In genomic region chr11:97441036-97441657, GRCm38 (mm10) we compare ENCODE assay signal across 8 mouse cellular contexts. TPM values are rescaled to one million over a fixed set of nuclear protein-coding genes. Genes with fewer than 3 reads are reported as not detected.
DNase-seq lines count a peak whose midpoint lies in the region; ATAC-seq and TF ChIP-seq lines count a peak whose summit lies in the region.
"Had no signal": no experiment of that assay in that cellular context is flagged by ENCODE, and none has a peak within 500 bp of the region (broad histone marks: within the 10 kb centered on the region; RNA-seq: fewer than 3 reads in every experiment).

No protein-coding gene starts in this region.

- H3K36me3 ChIP-seq in forebrain, embryonic 15.5 days = no peaks in the 10 kb centered on the region
- H3K36me3 ChIP-seq in macrophage (ENCODE audit: inconsistent target) = peaks cover 16% of the 10 kb centered on the region; the same call in 1 of the 2 replicates

- H3K4me3 ChIP-seq in forebrain, embryonic 15.5 days = peak overlapping the region; percentile 30; the same call in 1 of the 2 replicates
- H3K4me3 ChIP-seq in layer of hippocampus, adult 2 months = peak overlapping the region; percentile 47; the same call in 1 of the 2 replicates
- peak overlapping the region; percentile 25 for H3K4me3 ChIP-seq in macrophage (ENCODE audit: inconsistent target)

- H3K27ac ChIP-seq in forebrain, embryonic 15.5 days (replicated peaks) = no peak overlapping the region
- peak overlapping the region; percentile 43 for H3K27ac ChIP-seq in layer of hippocampus, adult 2 months
- H3K27ac ChIP-seq in macrophage = no peak overlapping the region

- WGBS in forebrain, embryonic 15.5 days = 33% methylated on average over 15 of the region's 15 CpGs
- 34% methylated on average over 15 of the region's 15 CpGs for WGBS in macrophage (ENCODE audit: missing documents)

- DNase-seq in retina, postnatal 1 day = peak; percentile 82
- DNase-seq in retina, embryonic 14.5 days (ENCODE audit: low spot score) = no peak
- DNase-seq in adrenal gland, postnatal 14 days = peak; percentile 90
- peak in 1 of 2 experiments; percentile 44 for DNase-seq in layer of hippocampus, adult 2 months (ENCODE audit: low spot score in 2 of 2)
- no peak for DNase-seq in thymus, postnatal 36 days

- no peaks in the 10 kb centered on the region for H3K9me3 ChIP-seq in forebrain, embryonic 15.5 days

- no peak overlapping the region for H3K9ac ChIP-seq in forebrain, embryonic 15.5 days (replicated peaks)

- peaks cover 45% of the 10 kb centered on the region for H3K79me2 ChIP-seq in macrophage (ENCODE audit: inconsistent target)

- peaks cover 29% of the 10 kb centered on the region for H3K4me1 ChIP-seq in forebrain, embryonic 15.5 days

- H3K27me3 ChIP-seq in forebrain, embryonic 15.5 days = peaks cover 21% of the 10 kb centered on the region; the same call in 1 of the 2 replicates

- peak overlapping the region; percentile 34 for H3K4me2 ChIP-seq in forebrain, embryonic 15.5 days (replicated peaks)

- 0 out of 2 replicates have a peak, but pooled peaks have one; percentile 11 for ATAC-seq in forebrain, embryonic 15.5 days (replicated peaks)

- TF ChIP-seq CTCF in layer of hippocampus, adult 2 months (conservative IDR thresholded peaks at IDR 0.05) = no peak

RNA-seq across cellular contexts. Expression of gene Arhgap23, which starts 25.8 kb away (rescaled TPM):
- 31.4 and 32.8 TPM in 2 replicates for total RNA-seq in adrenal gland, postnatal 14 days (2021)
- 7.1 and 8.4 TPM in 2 replicates for polyA plus RNA-seq in forebrain, embryonic 15.5 days (2015; fragmentation: Nextera tagmentation; extraction: Ambion mirVana)
- 10 to 100 TPM; 66.0 to 74.1 TPM for total RNA-seq in layer of hippocampus, adult 2 months (2021)
- total RNA-seq in macrophage (2018; cell fraction: chromatin; rRNA removed) = 100 to 1,000 TPM in 4 of 26 experiments, 10 to 100 TPM in 22; 14.6 to 111 (median 58.5) TPM
- 10 to 100 TPM; 10.1 to 29.1 (median 18.3) TPM for total RNA-seq in macrophage (2018; cell fraction: cytosol; rRNA removed)
- total RNA-seq in macrophage (2018; cell fraction: nucleus; rRNA removed) = 10 to 100 TPM; 13.7 to 87.8 (median 34.8) TPM
- 12.8 to 18.7 TPM (median 14.4 TPM) in 3 replicates for polyA plus RNA-seq in macrophage (2018)

RNA-seq across cellular contexts. Expression of gene 4933428G20Rik, which starts 59.0 kb away (rescaled TPM):
- not detected in 2 replicates for total RNA-seq in adrenal gland, postnatal 14 days (2021)
- 1.0 and 1.1 TPM in 2 replicates for polyA plus RNA-seq in forebrain, embryonic 15.5 days (2015; fragmentation: Nextera tagmentation; extraction: Ambion mirVana)
- under 1 TPM in 1 of 2 experiments, not detected in 1; 0.25 TPM for total RNA-seq in layer of hippocampus, adult 2 months (2021)
- under 1 TPM in 1 of 26 experiments, not detected in 25; 0.61 TPM for total RNA-seq in macrophage (2018; cell fraction: chromatin; rRNA removed)
- under 1 TPM in 2 of 26 experiments, not detected in 24; 0.09 to 0.15 TPM for total RNA-seq in macrophage (2018; cell fraction: cytosol; rRNA removed)
- not detected for total RNA-seq in macrophage (2018; cell fraction: nucleus; rRNA removed)
- polyA plus RNA-seq in macrophage (2018) = not detected in 3 replicates
- polyA plus RNA-seq: cerebellum, adult 2 months had no signal

Comparison
In these comparisons a context has a peak if more than half of its experiments do, and no peak if none do; other contexts are left out.
1. DNase-seq: peak in retina, postnatal 1 day (single experiment) and adrenal gland, postnatal 14 days (single experiment); none in retina, embryonic 14.5 days (single experiment) and thymus, postnatal 36 days (0 of 2).
2. Peak in every context shown above with its lines, with median percentiles within 50 percentile points of each other: H3K4me3 ChIP-seq.